Mouse (Mus musculus) ZHBTc4 (cell line): ENCODE results near the gene Fuom.

Source experiments
- DNase-seq: peaks from one replicate; pipeline ENCODE4 v3.0.0-alpha.2; 2011; ENCODE audit warnings: low read depth, low spot score

Fuom gene

DNA sequence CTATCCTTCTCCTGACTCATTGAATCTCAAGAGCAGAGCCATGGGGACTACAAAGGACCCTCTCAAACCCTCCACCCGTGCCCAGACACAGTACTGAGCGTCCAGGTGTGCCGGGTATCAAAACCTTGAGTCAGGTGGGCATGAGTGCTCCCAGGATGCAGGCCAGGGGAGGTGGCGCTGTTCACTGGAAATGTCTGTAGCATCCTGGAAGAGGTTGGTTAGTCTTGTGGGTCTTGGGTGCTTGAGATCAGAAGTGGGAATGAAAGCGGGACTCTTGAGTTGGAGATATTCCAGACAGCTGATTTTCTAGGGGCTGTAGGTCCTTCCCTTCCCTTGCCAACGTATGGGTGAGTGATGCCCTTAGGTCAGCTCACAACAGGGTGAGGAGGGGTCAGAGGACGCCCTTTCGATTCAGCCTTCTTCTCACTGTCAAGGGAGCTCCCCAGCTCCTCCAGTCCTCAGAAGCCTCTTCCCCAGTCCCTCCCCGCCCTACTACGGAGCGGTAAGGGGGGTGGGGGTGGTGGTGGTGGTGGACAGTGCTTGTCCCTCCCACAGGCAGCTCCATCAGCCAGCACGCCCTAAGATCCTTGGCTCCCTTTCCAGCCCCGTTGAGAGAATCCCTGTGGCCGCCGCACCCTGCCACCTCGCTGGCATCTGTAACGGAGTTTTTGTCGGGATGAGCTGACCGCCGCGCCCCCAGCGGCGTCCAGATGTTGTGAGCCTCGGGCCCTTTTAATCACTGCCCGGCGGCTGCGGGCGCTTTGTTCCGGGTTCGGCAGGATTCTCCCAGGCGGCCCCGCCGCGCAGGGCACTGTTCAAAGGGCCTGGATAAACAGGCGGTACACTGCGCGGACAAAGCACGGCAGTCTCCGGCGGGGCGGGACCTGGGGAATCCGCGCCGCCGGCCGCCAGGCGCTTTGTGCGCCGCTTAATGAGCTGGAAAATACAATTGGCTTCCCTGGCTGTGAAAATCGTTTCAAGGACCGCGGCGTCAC is 44.5 kb downstream of the Fuom start:
- peak; percentile 94 for DNase-seq

DNA sequence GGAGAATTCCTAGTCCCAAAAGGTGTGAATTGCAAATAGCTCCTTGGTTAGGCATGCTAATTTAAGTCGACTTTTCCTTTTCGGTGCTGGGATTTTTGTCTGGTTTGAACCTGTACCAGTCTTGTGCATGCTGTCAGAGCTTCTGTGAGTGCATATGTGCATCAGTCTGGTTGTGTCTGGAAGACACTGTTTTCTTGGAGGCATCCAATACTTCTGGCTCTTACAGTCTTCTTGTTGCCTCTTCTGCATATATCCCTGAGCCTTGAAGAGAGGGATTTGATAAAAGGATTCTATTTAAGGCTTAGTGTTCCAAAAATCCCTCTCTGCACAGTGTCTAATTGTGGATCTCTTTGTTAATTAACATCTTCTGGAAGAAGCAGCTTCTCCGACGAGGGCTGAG is 48.1 kb downstream of the Fuom start:
- DNase-seq: no peak

DNA sequence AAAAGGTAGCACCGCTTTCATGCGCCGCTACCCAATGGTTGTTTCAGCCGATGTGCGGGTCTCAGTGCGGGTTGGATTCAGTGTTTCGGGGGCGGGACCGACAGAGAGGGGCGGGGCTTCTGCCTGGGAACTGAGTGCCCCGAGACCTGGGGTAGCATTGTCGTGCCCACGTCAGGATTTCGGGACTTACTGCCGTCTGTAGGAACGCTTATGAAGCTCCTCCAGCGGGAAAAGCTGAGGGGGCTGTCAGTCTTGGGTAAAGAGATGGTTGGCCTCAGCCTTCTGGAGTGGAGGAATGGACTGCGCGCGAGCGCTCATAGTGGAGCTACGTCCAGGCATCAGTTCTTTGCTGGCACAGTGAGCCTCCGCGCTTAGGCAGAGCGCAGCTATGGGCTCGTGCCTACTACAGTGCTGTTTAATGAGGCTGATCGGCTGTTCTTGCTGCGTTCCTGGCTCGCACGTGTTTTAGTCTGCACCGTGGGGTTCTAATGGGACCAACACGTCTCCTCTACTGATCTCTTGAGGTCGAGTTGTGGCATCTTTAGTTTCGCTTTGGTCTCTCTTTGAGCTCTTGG is 53.0 kb downstream of the Fuom start:
- DNase-seq: peak; percentile 75

DNA sequence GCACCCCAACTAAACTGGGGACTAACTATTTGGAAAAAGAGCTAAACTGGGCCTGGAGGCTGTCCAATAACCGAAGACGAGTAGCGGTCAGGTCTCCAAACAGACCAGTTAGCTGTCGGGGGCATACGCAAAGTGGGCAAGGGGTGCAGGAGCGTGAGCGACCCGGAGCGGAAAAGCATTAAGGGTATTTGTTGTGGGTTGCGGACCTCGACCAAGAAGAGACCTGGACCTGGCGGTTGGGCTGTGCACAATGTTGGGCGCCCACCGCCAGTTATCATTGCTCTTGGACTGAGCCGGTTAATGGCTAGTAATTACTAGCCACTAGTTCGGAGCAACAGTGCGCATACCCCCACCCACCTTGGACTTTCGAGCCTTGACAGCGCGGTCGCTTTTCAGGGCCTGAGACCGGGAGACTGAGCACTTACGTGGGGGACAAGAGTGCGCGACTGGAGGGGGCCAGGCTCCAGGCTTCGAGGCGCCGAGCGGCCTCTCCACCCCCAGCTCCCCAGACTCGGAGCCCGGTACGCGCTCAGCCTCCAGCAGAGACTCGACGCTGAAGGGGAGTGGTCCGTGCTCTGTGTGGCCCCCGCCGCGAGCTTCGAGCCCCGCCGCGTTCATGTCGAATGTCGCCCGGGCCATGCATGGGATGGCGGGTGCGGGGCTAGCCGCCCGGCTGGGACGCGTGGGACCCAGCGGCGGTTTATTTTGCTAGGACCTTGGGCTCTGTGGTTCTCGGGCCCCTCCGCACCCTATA is 53.7 kb downstream of the Fuom start, which contains the start of gene Msx3:
Msx3 (minus strand) TSS at position 729 of the 754 bp plus-strand sequence.
- DNase-seq: peak; percentile 52

DNA sequence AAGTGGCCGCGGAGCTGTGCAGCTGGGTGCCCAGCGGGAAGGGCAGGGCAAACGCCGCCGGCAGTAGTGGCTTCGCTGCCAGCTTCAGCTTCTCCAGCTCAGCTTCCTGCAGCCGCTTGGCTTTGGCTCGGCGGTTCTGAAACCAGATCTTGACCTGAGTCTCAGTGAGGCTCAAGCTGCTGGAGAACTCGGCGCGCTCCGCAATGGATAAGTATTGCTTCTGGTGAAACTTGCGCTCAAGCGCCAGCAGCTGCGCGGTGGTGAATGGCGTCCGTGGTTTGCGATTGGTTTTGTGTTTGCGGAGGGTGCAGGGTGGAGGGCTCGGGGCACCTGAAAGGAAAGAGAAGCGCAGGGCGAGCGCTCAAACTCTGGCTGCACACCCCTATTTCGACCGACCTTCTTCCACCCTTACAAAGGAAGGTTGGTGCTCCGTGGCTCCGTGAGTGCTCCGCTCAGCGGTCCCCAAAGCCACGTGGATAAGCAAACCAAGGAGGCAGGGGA is 54.4 kb downstream of the Fuom start:
- peak; percentile 72 for DNase-seq
